Mouse (Mus musculus): ENCODE measurements at regions not wholly inside any gene's neighbourhood (a gene's known extent, or its start where the extent isn't known, plus 50 kb on each side); places are given as distances from the start of the nearest gene placed in this dataset.
A peak's percentile ranks its signal among the peaks of the same experiment; 100 is the strongest.

GRCm38 (mm10) chr3:58089344-58090139 lies 241.7 kb upstream of the Pfn2 start:
- DNase-seq: no peak

- DNase-seq: no peak
These were observed 242.5 kb upstream of the Pfn2 start for GRCm38 (mm10) chr3:58090396-58090795.

- DNase-seq: no peak
These were observed 243.7 kb upstream of the Pfn2 start for GRCm38 (mm10) chr3:58091466-58092176.

GRCm38 (mm10) chr3:58110911-58111476 lies 263.1 kb upstream of the Pfn2 start:
- DNase-seq: no peak

GRCm38 (mm10) chr3:58112431-58112856 lies 264.6 kb upstream of the Pfn2 start:
- DNase-seq: no peak

GRCm38 (mm10) chr3:58113941-58114340 lies 266.1 kb upstream of the Pfn2 start:
- no peak for DNase-seq

- no peak for DNase-seq
These were observed 267.6 kb upstream of the Pfn2 start for GRCm38 (mm10) chr3:58115511-58115910.

- no peak for DNase-seq
These were observed 269.0 kb upstream of the Pfn2 start for GRCm38 (mm10) chr3:58116848-58117247.

- no peak for DNase-seq
These were observed 272.2 kb upstream of the Pfn2 start for GRCm38 (mm10) chr3:58120051-58120450.

GRCm38 (mm10) chr3:58122456-58123359 lies 274.8 kb upstream of the Pfn2 start:
- peak; percentile 81 for DNase-seq

GRCm38 (mm10) chr3:58123396-58124077 lies 275.7 kb upstream of the Pfn2 start:
- no peak for DNase-seq

GRCm38 (mm10) chr3:58124886-58125285 lies 277.0 kb upstream of the Pfn2 start:
- no peak for DNase-seq

GRCm38 (mm10) chr3:58126996-58127395 lies 279.1 kb upstream of the Pfn2 start:
- DNase-seq: no peak

- no peak for DNase-seq
These were observed 280.2 kb upstream of the Pfn2 start for GRCm38 (mm10) chr3:58128059-58128458.

GRCm38 (mm10) chr3:58129358-58129903 lies 281.6 kb upstream of the Pfn2 start:
- no peak for DNase-seq

- no peak for DNase-seq
These were observed 278.7 kb upstream of the Tsc22d2 start for GRCm38 (mm10) chr3:58135607-58136365.

- peak; percentile 53 for DNase-seq
These were observed 275.6 kb upstream of the Tsc22d2 start for GRCm38 (mm10) chr3:58138726-58139585.

GRCm38 (mm10) chr3:58146108-58146507 lies 268.4 kb upstream of the Tsc22d2 start:
- DNase-seq: no peak

GRCm38 (mm10) chr3:58146762-58147161 lies 267.8 kb upstream of the Tsc22d2 start:
- DNase-seq: no peak

- no peak for DNase-seq
These were observed 261.4 kb upstream of the Tsc22d2 start for GRCm38 (mm10) chr3:58153141-58153540.
